26 mouse cellular contexts compared by ENCODE assay signal in the genomic region with DNA sequence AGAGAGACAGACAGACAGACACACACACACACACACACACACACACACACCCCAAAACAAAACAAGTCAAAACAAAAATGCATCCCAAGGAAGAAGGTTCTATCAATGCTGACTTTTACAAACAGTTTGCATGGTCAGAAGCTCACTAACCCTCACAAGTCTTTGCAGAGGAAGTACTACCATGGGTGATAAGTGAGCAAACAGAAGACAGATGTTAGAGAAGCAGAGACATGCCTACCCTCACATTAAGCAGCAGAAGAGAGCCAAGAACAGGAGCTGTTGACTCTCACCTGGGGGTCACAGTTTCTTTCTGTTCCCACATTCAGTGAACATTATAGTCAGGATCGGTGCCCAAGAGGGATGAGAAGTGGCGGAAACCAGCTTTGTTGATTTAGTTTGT. TPM values are rescaled to one million over a fixed set of nuclear protein-coding genes. Genes with fewer than 3 reads are reported as not detected.
DNase-seq lines count a peak whose midpoint lies in the region; ATAC-seq and TF ChIP-seq lines count a peak whose summit lies in the region.
"Had no signal": no experiment of that assay in that cellular context is flagged by ENCODE, and none has a peak within 500 bp of the region (broad histone marks: within the 10 kb centered on the region; RNA-seq: fewer than 3 reads in every experiment).

No protein-coding gene starts in this region.

- no peak overlapping the region for H3K4me3 ChIP-seq in spleen, adult 2 months (ENCODE audit: extremely low read depth, insufficient read depth, insufficient read length)
- H3K4me3 ChIP-seq: embryonic facial prominence, embryonic 10.5 days; embryonic facial prominence, embryonic 12.5 days; forebrain, embryonic 13.5 days; forebrain, embryonic 15.5 days had no signal

- H3K27ac ChIP-seq in spleen, adult 2 months (ENCODE audit: insufficient read depth, low read length) = peak overlapping the region; percentile 60
- H3K27ac ChIP-seq: embryonic facial prominence, embryonic 10.5 days; embryonic facial prominence, embryonic 12.5 days; forebrain, embryonic 13.5 days; forebrain, embryonic 15.5 days had no signal

- H3K4me1 ChIP-seq in spleen, adult 2 months (ENCODE audit: control insufficient read depth, insufficient read depth, insufficient read length) = peaks cover 14% of the 10 kb centered on the region
- H3K4me1 ChIP-seq: embryonic facial prominence, embryonic 10.5 days; embryonic facial prominence, embryonic 12.5 days; forebrain, embryonic 13.5 days; forebrain, embryonic 15.5 days had no signal

- peaks cover 26% of the 10 kb centered on the region for H3K36me3 ChIP-seq in spleen, adult 2 months (ENCODE audit: control insufficient read depth, insufficient read depth, low read length)
- H3K36me3 ChIP-seq: embryonic facial prominence, embryonic 10.5 days; embryonic facial prominence, embryonic 12.5 days; forebrain, embryonic 15.5 days; G1E had no signal

- WGBS in spleen, adult 2 months = 72% methylated on average over 2 of the region's 2 CpGs

- no peaks in the 10 kb centered on the region for H3K27me3 ChIP-seq in spleen, adult 2 months (ENCODE audit: control insufficient read depth, insufficient read depth, low read length)
- H3K27me3 ChIP-seq: CH12.LX; embryonic facial prominence, embryonic 12.5 days; forebrain, embryonic 13.5 days; forebrain, embryonic 15.5 days had no signal

- no peak for TF ChIP-seq CTCF in spleen, adult 2 months (IDR thresholded peaks at IDR 0.05; ENCODE audit: extremely low read depth, insufficient read depth, insufficient read length, insufficient replicate concordance)

- no peak for DNase-seq in spleen, adult 2 months (ENCODE audit: low read depth in 1 of 2, low spot score in 2 of 2)
- no peak for DNase-seq in spleen, postnatal 10 days (ENCODE audit: low spot score in 2 of 2)
- peak; percentile 61 for DNase-seq in naive thymus-derived CD4-positive, alpha-beta T cell, adult 2 months (ENCODE audit: low read depth)
- DNase-seq in frontal cortex, postnatal 25 days (ENCODE audit: low spot score in 2 of 2) = no peak
- DNase-seq: adrenal gland, adult 8-10 months; adrenal gland, postnatal 14 days; adrenal gland, postnatal 36 days; cerebellum, adult 11-12 months; cerebellum, adult 2 months; cerebellum, adult 9-10 months; cerebellum, postnatal 10 days; cerebellum, postnatal 25 days; forebrain, postnatal 0 days had no signal

- no peak for TF ChIP-seq POLR2A in spleen, adult 2 months (IDR thresholded peaks at IDR 0.05; ENCODE audit: low read depth, low read length)

- ATAC-seq in granulocyte monocyte progenitor cell, adult 5-6 weeks (replicated peaks; ENCODE audit: poor library complexity, severe bottlenecking) = no peak
- ATAC-seq: activated CD4-positive, CD25-positive, alpha-beta regulatory T cell, adult 4 months; forebrain, embryonic 13.5 days; forebrain, embryonic 15.5 days; forebrain, postnatal 0 days; Patski had no signal

RNA-seq across cellular contexts. Expression of a gene that starts 6.0 kb away (rescaled TPM):
- 35.9 and 38.1 TPM in 2 replicates for polyA plus RNA-seq in spleen, adult 2 months (2012; rRNA removed)
- total RNA-seq in granulocyte monocyte progenitor cell, adult 5-6 weeks (2014; fragmentation: Nextera tagmentation) = 4.9 and 9.0 TPM in 2 replicates
- 1.4 and 2.0 TPM in 2 replicates for total RNA-seq in granulocyte monocyte progenitor cell, adult 5-6 weeks (2017)
- total RNA-seq: forebrain, postnatal 0 days had no signal
- polyA plus RNA-seq: C2C12; cerebellum, adult 2 months; embryonic facial prominence, embryonic 10.5 days; embryonic facial prominence, embryonic 12.5 days; embryonic facial prominence, embryonic 14.5 days; forebrain, embryonic 11.5 days; forebrain, embryonic 13.5 days; forebrain, embryonic 15.5 days; G1E; Patski had no signal

RNA-seq across cellular contexts. Expression of a gene that starts 10.5 kb away (rescaled TPM):
- polyA plus RNA-seq in spleen, adult 2 months (2012; rRNA removed) = 8.9 and 12.2 TPM in 2 replicates
- total RNA-seq in granulocyte monocyte progenitor cell, adult 5-6 weeks (2014; fragmentation: Nextera tagmentation) = 271 and 272 TPM in 2 replicates
- total RNA-seq in granulocyte monocyte progenitor cell, adult 5-6 weeks (2017) = 201 and 211 TPM in 2 replicates
- polyA plus RNA-seq: C2C12, Patski had no signal

RNA-seq across cellular contexts. Expression of a gene that starts 36.4 kb away (rescaled TPM):
- polyA plus RNA-seq in spleen, adult 2 months (2012; rRNA removed) = 44.9 and 62.0 TPM in 2 replicates
- total RNA-seq in granulocyte monocyte progenitor cell, adult 5-6 weeks (2014; fragmentation: Nextera tagmentation) = 2.2 and 2.3 TPM in 2 replicates
- 0.10 and 2.6 TPM in 2 replicates for total RNA-seq in granulocyte monocyte progenitor cell, adult 5-6 weeks (2017)
- total RNA-seq: CH12.LX; forebrain, postnatal 0 days had no signal
- polyA plus RNA-seq: C2C12; embryonic facial prominence, embryonic 10.5 days; embryonic facial prominence, embryonic 12.5 days; forebrain, embryonic 11.5 days; forebrain, embryonic 13.5 days; forebrain, embryonic 15.5 days; forebrain, postnatal 0 days; G1E had no signal

RNA-seq across cellular contexts. Expression of a gene that starts 36.6 kb away (rescaled TPM):
- polyA plus RNA-seq in spleen, adult 2 months (2012; rRNA removed) = 27.9 and 34.8 TPM in 2 replicates
- total RNA-seq in granulocyte monocyte progenitor cell, adult 5-6 weeks (2014; fragmentation: Nextera tagmentation) = 39.1 and 44.2 TPM in 2 replicates
- 28.3 and 30.5 TPM in 2 replicates for total RNA-seq in granulocyte monocyte progenitor cell, adult 5-6 weeks (2017)
- polyA plus RNA-seq: C2C12, Patski had no signal

RNA-seq across cellular contexts. Expression of a gene that starts 56.9 kb away (rescaled TPM):
- polyA plus RNA-seq in spleen, adult 2 months (2012; rRNA removed) = 8.6 and 10.2 TPM in 2 replicates
- not detected in 2 replicates for total RNA-seq in granulocyte monocyte progenitor cell, adult 5-6 weeks (2014; fragmentation: Nextera tagmentation)
- not detected in 2 replicates for total RNA-seq in granulocyte monocyte progenitor cell, adult 5-6 weeks (2017)
- total RNA-seq: CH12.LX; forebrain, postnatal 0 days had no signal
- polyA plus RNA-seq: C2C12; cortical plate, adult 2 months; forebrain, embryonic 13.5 days; forebrain, embryonic 15.5 days; forebrain, postnatal 0 days; G1E had no signal
